Mouse (Mus musculus): ENCODE measurements around the gene 4930522L14Rik. TPM values are rescaled to one million over a fixed set of nuclear protein-coding genes. Genes with fewer than 3 reads are reported as not detected.
"Not testable (repeated sequence)": the region's sequence is repeated elsewhere in the genome, so short reads cannot be mapped to it uniquely, and the experiment has no call there.

The 4930522L14Rik gene
- polyA plus RNA-seq, 1 experiment from 2014 or later: 13.2 TPM

DNA sequence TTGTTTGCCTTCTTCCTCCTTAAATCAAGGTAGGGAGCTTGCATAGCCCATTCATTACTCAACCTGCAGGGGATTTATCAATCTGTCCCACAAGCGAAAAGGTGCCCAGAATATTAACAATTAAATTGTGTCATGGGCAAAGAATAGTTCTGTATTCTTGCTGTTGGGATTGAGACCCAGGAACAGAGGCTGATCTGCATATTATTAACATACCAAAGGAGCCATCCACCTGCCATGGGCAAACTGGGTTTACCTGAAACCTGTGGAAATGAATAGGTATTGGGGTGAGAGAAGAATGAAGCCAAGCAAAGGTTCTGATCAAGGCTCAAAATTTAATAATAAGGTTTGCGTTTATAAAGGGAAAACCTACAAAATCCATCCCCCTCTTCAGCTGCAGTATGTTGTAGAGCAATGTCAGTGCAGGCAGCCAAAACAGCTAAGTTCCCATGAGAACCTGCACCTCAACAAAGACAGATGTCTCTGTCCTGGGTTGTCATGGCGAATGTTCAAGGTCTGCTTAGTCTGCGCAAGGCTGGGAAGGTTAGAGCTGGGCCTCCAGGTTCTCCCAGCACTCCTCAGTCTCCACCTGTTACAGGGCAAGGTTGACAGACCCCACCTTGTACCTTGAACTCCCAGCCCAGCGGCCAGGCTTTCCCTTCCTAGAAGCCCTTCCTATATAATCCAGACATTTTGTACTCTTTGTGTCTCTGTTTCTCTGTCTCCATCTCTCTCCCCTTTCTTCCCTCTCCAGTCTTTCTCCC lies 60.3 kb downstream of the 4930522L14Rik start:
- 60% methylated on average over 5 of the region's 5 CpGs for WGBS
- H3K9ac ChIP-seq (replicated peaks; ENCODE audit: low read length); H3K27ac ChIP-seq (replicated peaks; ENCODE audit: low read depth, low read length); H3K36me3 ChIP-seq (replicated peaks; ENCODE audit: control insufficient read depth, insufficient read depth, low read depth, low read length); H3K9me3 ChIP-seq (replicated peaks; ENCODE audit: control insufficient read depth, low read length); H3K4me1 ChIP-seq (ENCODE audit: control insufficient read depth, insufficient read depth, low read length); H3K27me3 ChIP-seq (ENCODE audit: control insufficient read depth, insufficient read depth, low read length); DNase-seq (ENCODE audit: low spot score); H3K4me2 ChIP-seq (ENCODE audit: low read depth, low read length): not testable (repeated sequence)
- 0 out of 2 replicates have a peak, but pooled peaks have one; percentile 7 for ATAC-seq (replicated peaks; ENCODE audit: insufficient number of reproducible peaks, low FRiP score, low TSS enrichment, low read depth)
- peak overlapping the region; percentile 56 for H3K4me3 ChIP-seq (ENCODE audit: low read depth, low read length)

- Histone ChIP-seq H3K27ac (replicated peaks; ENCODE audit: low read depth, low read length) (peak within 1 kb of the TSS; percentile 22; the same call in 1 of the 2 replicates), H3K9ac (replicated peaks; ENCODE audit: low read length) (peak within 1 kb of the TSS; percentile 68), H3K4me2 (ENCODE audit: low read depth, low read length) (peak within 1 kb of the TSS; percentile 52), H3K4me3 (ENCODE audit: low read depth, low read length) (peak within 1 kb of the TSS; percentile 56)
- not testable (repeated sequence) for H3K4me1 ChIP-seq (ENCODE audit: control insufficient read depth, insufficient read depth, low read length); H3K9me3 ChIP-seq (replicated peaks; ENCODE audit: control insufficient read depth, low read length); H3K27me3 ChIP-seq (ENCODE audit: control insufficient read depth, insufficient read depth, low read length); H3K36me3 ChIP-seq (replicated peaks; ENCODE audit: control insufficient read depth, insufficient read depth, low read depth, low read length)
- 0% methylated on average over 26 of the region's 26 CpGs for WGBS
- ATAC-seq (replicated peaks; ENCODE audit: insufficient number of reproducible peaks, low FRiP score, low TSS enrichment, low read depth): peak; percentile 99
- peak; percentile 88 for DNase-seq (ENCODE audit: low spot score)
Measured at GRCm38 (mm10) chr5:109690537-109691201, 61.0 kb downstream of the 4930522L14Rik start, which contains the start of gene 5430403G16Rik. Gene 5430403G16Rik (minus strand): TSS chr5:109691041.

Other genes with a start within 250 kb of the 4930522L14Rik start
- gene Crlf2, start 192.9 kb downstream of the 4930522L14Rik start, polyA plus RNA-seq (2014; fragmentation: Nextera tagmentation; extraction: Ambion mirVana): 1.9 and 2.6 TPM in 2 replicates
- gene 5430403G16Rik, start 60.8 kb downstream of the 4930522L14Rik start, polyA plus RNA-seq (2014; fragmentation: Nextera tagmentation; extraction: Ambion mirVana): 2.8 and 3.1 TPM in 2 replicates
- gene Gm15446, start 171.5 kb upstream of the 4930522L14Rik start, polyA plus RNA-seq (2014; fragmentation: Nextera tagmentation; extraction: Ambion mirVana): 0.35 and 0.98 TPM in 2 replicates
- 22.3 and 26.7 TPM in 2 replicates for gene Zfp932, start 244.6 kb upstream of the 4930522L14Rik start, polyA plus RNA-seq (2014; fragmentation: Nextera tagmentation; extraction: Ambion mirVana)